Mouse (Mus musculus): ENCODE measurements around the gene Gm9573. TPM values are rescaled to one million over a fixed set of nuclear protein-coding genes. Genes with fewer than 3 reads are reported as not detected.

Gm9573 gene
- polyA plus RNA-seq, 1 experiment from 2014 or later: 2.9 TPM

- H3K4me2 ChIP-seq (ENCODE audit: low read depth, low read length): peak overlapping the region; percentile 22; the same call in 1 of the 2 replicates
- H3K4me3 ChIP-seq (replicated peaks; ENCODE audit: low read length): 0 out of 2 replicates have a peak overlapping the region, but pooled peaks have one; percentile 7
- H3K9me3 ChIP-seq (replicated peaks; ENCODE audit: control insufficient read depth, low read length): no peaks in the 10 kb centered on the region
- WGBS: 38% methylated on average over 21 of the region's 21 CpGs
- peak overlapping the region; percentile 83 for H3K27ac ChIP-seq (ENCODE audit: low read length)
- no peaks in the 10 kb centered on the region for H3K4me1 ChIP-seq (ENCODE audit: control insufficient read depth, insufficient read depth, low read length)
- ATAC-seq (ENCODE audit: insufficient read depth, low FRiP score): peak; percentile 84
- H3K9ac ChIP-seq (ENCODE audit: low read length): 0 out of 2 replicates have a peak overlapping the region, but pooled peaks have one; percentile 28
- no peaks in the 10 kb centered on the region for H3K36me3 ChIP-seq (ENCODE audit: control insufficient read depth, insufficient read depth, low read length)
- no peaks in the 10 kb centered on the region for H3K27me3 ChIP-seq (ENCODE audit: control insufficient read depth, insufficient read depth, low read length)
Observed at GRCm38 (mm10) chr17:35590410-35591218, 35.8 kb downstream of the Gm9573 start.

- WGBS: 36% methylated on average over 4 of the region's 4 CpGs
Observed at GRCm38 (mm10) chr17:35588387-35588786, 38.0 kb downstream of the Gm9573 start.

GRCm38 (mm10) chr17:35587291-35587690 is 39.1 kb downstream of the Gm9573 start:
- no peak for ATAC-seq (ENCODE audit: insufficient read depth, low FRiP score)
- Histone ChIP-seq H3K4me3 (replicated peaks; ENCODE audit: low read length) (no peak overlapping the region), H3K27ac (ENCODE audit: low read length) (no peak overlapping the region), H3K4me1 (ENCODE audit: control insufficient read depth, insufficient read depth, low read length) (no peaks in the 10 kb centered on the region), H3K27me3 (ENCODE audit: control insufficient read depth, insufficient read depth, low read length) (no peaks in the 10 kb centered on the region), H3K9me3 (replicated peaks; ENCODE audit: control insufficient read depth, low read length) (no peaks in the 10 kb centered on the region), H3K36me3 (ENCODE audit: control insufficient read depth, insufficient read depth, low read length) (no peaks in the 10 kb centered on the region), H3K4me2 (ENCODE audit: low read depth, low read length) (no peak overlapping the region), H3K9ac (ENCODE audit: low read length) (no peak overlapping the region)
- 83% methylated on average over 1 of the region's 1 CpGs for WGBS

More at GRCm38 (mm10) chr17:35588387-35588786, 38.0 kb downstream of the Gm9573 start:
- Histone ChIP-seq H3K27me3 (ENCODE audit: control insufficient read depth, insufficient read depth, low read length) (no peaks in the 10 kb centered on the region), H3K4me3 (replicated peaks; ENCODE audit: low read length) (no peak overlapping the region), H3K4me2 (ENCODE audit: low read depth, low read length) (no peak overlapping the region), H3K27ac (ENCODE audit: low read length) (peak overlapping the region; percentile 45; the same call in 1 of the 2 replicates), H3K9ac (ENCODE audit: low read length) (peak overlapping the region; percentile 28; the same call in 1 of the 2 replicates), H3K4me1 (ENCODE audit: control insufficient read depth, insufficient read depth, low read length) (no peaks in the 10 kb centered on the region), H3K36me3 (ENCODE audit: control insufficient read depth, insufficient read depth, low read length) (no peaks in the 10 kb centered on the region), H3K9me3 (replicated peaks; ENCODE audit: control insufficient read depth, low read length) (no peaks in the 10 kb centered on the region)
- no peak for ATAC-seq (ENCODE audit: insufficient read depth, low FRiP score)

- ATAC-seq (ENCODE audit: insufficient read depth, low FRiP score): peak; percentile 37; the same call in 1 of the 2 replicates
- no peak overlapping the region for H3K27ac ChIP-seq (ENCODE audit: low read length)
- WGBS: 14% methylated on average over 16 of the region's 16 CpGs
- H3K4me1 ChIP-seq (ENCODE audit: control insufficient read depth, insufficient read depth, low read length): no peaks in the 10 kb centered on the region
- H3K9ac ChIP-seq (ENCODE audit: low read length): peak overlapping the region; percentile 29; the same call in 1 of the 2 replicates
- no peaks in the 10 kb centered on the region for H3K36me3 ChIP-seq (ENCODE audit: control insufficient read depth, insufficient read depth, low read length)
- H3K27me3 ChIP-seq (ENCODE audit: control insufficient read depth, insufficient read depth, low read length): no peaks in the 10 kb centered on the region
- H3K4me2 ChIP-seq (ENCODE audit: low read depth, low read length): peak overlapping the region; percentile 38
- no peaks in the 10 kb centered on the region for H3K9me3 ChIP-seq (replicated peaks; ENCODE audit: control insufficient read depth, low read length)
- H3K4me3 ChIP-seq (replicated peaks; ENCODE audit: low read length): peak overlapping the region; percentile 19
Observed at GRCm38 (mm10) chr17:35584330-35584937, 42.0 kb downstream of the Gm9573 start.

- Histone ChIP-seq H3K27ac (ENCODE audit: low read length) (no peak overlapping the region), H3K4me2 (ENCODE audit: low read depth, low read length) (no peak overlapping the region), H3K4me1 (ENCODE audit: control insufficient read depth, insufficient read depth, low read length) (no peaks in the 10 kb centered on the region), H3K9ac (ENCODE audit: low read length) (no peak overlapping the region), H3K27me3 (ENCODE audit: control insufficient read depth, insufficient read depth, low read length) (no peaks in the 10 kb centered on the region), H3K9me3 (replicated peaks; ENCODE audit: control insufficient read depth, low read length) (no peaks in the 10 kb centered on the region), H3K36me3 (ENCODE audit: control insufficient read depth, insufficient read depth, low read length) (no peaks in the 10 kb centered on the region), H3K4me3 (replicated peaks; ENCODE audit: low read length) (no peak overlapping the region)
- ATAC-seq (ENCODE audit: insufficient read depth, low FRiP score): no peak
- 83% methylated on average over 1 of the region's 1 CpGs for WGBS
Observed at GRCm38 (mm10) chr17:35582900-35583299, 43.5 kb downstream of the Gm9573 start.

- 19% methylated on average over 6 of the region's 6 CpGs for WGBS
- Histone ChIP-seq H3K4me2 (ENCODE audit: low read depth, low read length) (no peak overlapping the region), H3K36me3 (ENCODE audit: control insufficient read depth, insufficient read depth, low read length) (no peaks in the 10 kb centered on the region), H3K27ac (ENCODE audit: low read length) (peak overlapping the region; percentile 47; the same call in 1 of the 2 replicates), H3K27me3 (ENCODE audit: control insufficient read depth, insufficient read depth, low read length) (no peaks in the 10 kb centered on the region), H3K9me3 (replicated peaks; ENCODE audit: control insufficient read depth, low read length) (no peaks in the 10 kb centered on the region), H3K9ac (ENCODE audit: low read length) (no peak overlapping the region), H3K4me1 (ENCODE audit: control insufficient read depth, insufficient read depth, low read length) (no peaks in the 10 kb centered on the region), H3K4me3 (replicated peaks; ENCODE audit: low read length) (no peak overlapping the region)
- ATAC-seq (ENCODE audit: insufficient read depth, low FRiP score): no peak
Observed at GRCm38 (mm10) chr17:35578211-35578610, 48.2 kb downstream of the Gm9573 start.

- Histone ChIP-seq H3K27ac (ENCODE audit: low read length) (no peak overlapping the region), H3K9ac (ENCODE audit: low read length) (no peak overlapping the region), H3K9me3 (replicated peaks; ENCODE audit: control insufficient read depth, low read length) (no peaks in the 10 kb centered on the region), H3K36me3 (ENCODE audit: control insufficient read depth, insufficient read depth, low read length) (no peaks in the 10 kb centered on the region), H3K4me2 (ENCODE audit: low read depth, low read length) (no peak overlapping the region), H3K27me3 (ENCODE audit: control insufficient read depth, insufficient read depth, low read length) (peaks cover 10% of the 10 kb centered on the region), H3K4me1 (ENCODE audit: control insufficient read depth, insufficient read depth, low read length) (peaks cover 6% of the 10 kb centered on the region; the same call in 1 of the 2 replicates), H3K4me3 (replicated peaks; ENCODE audit: low read length) (no peak overlapping the region)
- WGBS: 90% methylated on average over 7 of the region's 7 CpGs
- no peak for ATAC-seq (ENCODE audit: insufficient read depth, low FRiP score)
Observed at GRCm38 (mm10) chr17:35571477-35571876, 55.0 kb downstream of the Gm9573 start.

GRCm38 (mm10) chr17:35570836-35571235 is 55.6 kb downstream of the Gm9573 start:
- H3K4me2 ChIP-seq (ENCODE audit: low read depth, low read length): no peak overlapping the region
- WGBS: 65% methylated on average over 14 of the region's 14 CpGs

More at GRCm38 (mm10) chr17:35570836-35571235, 55.6 kb downstream of the Gm9573 start:
- no peak overlapping the region for H3K4me3 ChIP-seq (replicated peaks; ENCODE audit: low read length)
- H3K9me3 ChIP-seq (replicated peaks; ENCODE audit: control insufficient read depth, low read length): no peaks in the 10 kb centered on the region
- peaks cover 10% of the 10 kb centered on the region for H3K27me3 ChIP-seq (ENCODE audit: control insufficient read depth, insufficient read depth, low read length)
- H3K27ac ChIP-seq (ENCODE audit: low read length): no peak overlapping the region
- no peak overlapping the region for H3K9ac ChIP-seq (ENCODE audit: low read length)
- H3K36me3 ChIP-seq (ENCODE audit: control insufficient read depth, insufficient read depth, low read length): no peaks in the 10 kb centered on the region
- H3K4me1 ChIP-seq (ENCODE audit: control insufficient read depth, insufficient read depth, low read length): peaks cover 6% of the 10 kb centered on the region; the same call in 1 of the 2 replicates
- no peak for ATAC-seq (ENCODE audit: insufficient read depth, low FRiP score)
